Mouse (Mus musculus) frontal cortex, adult (tissue): Measurements from ENCODE around the gene Gatb.
A peak's percentile ranks its signal among the peaks of the same experiment; 100 is the strongest.

Experiments used
- ATAC-seq: cut with Nextera tagmentation; 2 replicates; pipeline ENCODE4 v1.9.2; 2017; ENCODE audit warnings: mild to moderate bottlenecking, moderate library complexity, mixed read lengths; ENCODE audit not compliant: low TSS enrichment

The Gatb gene

DNA sequence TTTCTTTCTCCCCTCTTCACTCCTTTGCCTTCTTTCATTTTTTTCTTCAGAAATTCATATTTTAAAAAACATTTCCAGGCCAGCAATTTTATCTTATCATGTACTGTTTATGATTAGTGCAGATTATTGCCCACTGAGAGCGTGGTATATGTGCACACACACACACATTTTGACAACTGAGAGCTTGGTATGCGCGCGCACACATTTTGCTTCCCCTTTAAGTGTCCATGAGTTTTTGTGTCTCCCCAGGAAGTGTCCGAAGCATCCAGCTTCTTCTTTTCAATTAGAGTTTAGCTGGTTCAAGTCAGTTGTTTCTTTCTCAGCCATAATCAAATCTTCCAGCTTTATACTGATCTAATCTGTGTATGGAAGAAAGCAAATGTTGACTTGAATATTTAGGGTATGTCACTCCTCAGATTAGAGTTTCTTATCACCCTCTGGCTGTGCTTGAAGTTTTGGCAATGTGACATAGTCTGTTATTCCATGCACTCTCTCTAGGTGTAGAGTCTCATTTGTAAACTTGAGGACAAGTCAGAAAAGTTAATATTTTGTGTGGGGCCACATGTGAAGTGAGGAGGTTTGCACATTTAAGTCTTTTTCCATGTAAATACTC is 18.8 kb downstream of the Gatb start:
- no peak for ATAC-seq

DNA sequence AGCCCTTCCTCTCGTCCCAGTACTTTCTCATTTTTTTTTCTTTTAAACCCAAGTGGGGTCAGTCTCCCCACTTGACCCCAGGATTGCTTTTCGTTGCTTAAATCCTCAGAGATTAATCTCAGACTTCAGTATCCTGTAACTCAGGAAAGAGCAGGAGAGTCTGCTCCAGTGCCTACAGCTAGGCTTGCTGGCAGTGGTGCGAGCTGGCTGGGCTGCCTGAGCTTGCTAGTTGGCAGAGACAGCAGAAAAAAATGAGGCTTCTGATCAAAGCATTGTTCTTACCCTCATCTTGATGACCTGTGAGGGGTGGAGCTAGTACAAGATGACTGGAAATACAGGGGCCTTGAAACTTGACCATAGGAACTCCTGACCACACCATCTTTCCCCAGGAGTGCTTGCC is 20.5 kb downstream of the Gatb start:
- no peak for ATAC-seq

DNA sequence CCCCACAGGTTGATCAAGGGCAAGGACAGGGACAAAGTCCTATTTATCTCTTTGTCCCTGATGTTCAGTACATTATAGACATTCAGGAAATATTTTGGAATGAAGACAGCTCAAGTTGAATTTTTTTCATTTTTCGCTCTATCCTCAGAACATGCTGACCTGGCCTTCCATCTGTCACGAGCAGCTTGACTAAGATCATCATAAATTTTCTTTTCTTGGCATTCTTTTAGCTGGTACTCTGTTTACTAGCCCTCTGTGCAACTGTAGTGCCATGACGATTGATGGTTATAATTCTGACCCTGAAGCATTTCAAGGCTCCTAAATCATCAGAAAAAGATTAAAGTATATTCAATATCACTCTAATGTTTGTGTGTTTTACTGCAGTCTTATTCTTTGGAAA is 25.6 kb downstream of the Gatb start:
- ATAC-seq, result no peak

DNA sequence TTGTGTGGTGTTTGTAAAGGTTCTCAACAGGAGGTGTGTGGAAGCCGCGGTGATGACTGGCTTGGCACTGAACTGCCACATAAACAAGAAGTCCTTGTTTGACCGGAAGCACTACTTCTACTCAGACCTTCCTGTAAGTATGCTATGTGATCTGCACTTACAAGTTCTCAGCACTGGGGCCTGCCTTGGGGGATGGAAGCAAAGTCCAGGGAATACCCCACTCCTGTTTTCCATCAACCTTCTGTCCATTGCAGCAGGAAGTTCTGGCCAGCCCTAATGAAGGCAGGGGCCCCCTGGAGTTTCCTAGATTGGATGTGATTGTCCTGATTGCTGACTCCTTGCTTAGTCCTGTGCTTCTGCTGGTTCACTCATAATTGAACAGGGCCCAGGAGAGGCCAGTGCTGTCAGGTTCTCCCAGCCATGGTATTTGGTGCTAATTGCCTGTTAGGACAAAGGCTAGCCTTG is 28.0 kb downstream of the Gatb start:
- ATAC-seq, result no peak

DNA sequence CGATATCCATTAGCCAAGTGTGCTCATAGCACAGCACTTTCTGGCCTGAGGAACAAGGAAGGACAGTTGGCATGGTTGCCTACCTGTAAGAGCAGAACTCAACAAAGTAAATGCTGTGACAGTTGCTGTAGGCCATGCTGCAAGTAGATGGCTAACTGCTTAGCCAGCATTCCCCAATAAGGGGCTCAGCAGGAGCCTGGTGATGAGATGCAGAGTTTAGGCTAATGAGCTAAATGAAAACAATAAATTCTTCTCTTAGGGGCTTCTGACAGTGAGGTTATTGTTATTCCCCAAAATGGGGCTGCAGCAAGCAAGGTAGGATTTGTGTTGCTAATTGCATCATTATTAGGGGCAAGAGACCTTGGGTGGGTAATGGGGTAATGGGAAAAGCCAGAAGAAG is 29.9 kb downstream of the Gatb start:
- no peak for ATAC-seq

DNA sequence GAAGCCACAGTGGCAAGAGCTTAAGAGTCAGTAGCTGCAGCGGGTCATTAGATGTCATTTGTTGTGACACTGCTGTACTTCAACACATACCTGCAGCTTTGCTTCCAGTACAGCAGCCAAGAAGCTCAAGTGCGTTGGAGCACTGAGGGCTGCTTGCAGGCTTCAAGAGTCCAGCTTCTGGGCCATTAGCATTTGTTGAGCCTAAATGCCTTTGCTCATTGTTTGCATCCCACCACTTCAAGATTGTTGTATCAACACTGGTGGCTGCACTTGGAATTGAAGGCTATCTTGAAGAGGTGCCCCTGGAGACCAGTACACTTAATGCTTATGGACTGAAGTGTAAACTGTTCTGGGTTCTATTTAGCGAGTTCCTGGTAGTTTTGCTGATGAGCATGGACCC is 33.0 kb downstream of the Gatb start:
- ATAC-seq, result no peak

DNA sequence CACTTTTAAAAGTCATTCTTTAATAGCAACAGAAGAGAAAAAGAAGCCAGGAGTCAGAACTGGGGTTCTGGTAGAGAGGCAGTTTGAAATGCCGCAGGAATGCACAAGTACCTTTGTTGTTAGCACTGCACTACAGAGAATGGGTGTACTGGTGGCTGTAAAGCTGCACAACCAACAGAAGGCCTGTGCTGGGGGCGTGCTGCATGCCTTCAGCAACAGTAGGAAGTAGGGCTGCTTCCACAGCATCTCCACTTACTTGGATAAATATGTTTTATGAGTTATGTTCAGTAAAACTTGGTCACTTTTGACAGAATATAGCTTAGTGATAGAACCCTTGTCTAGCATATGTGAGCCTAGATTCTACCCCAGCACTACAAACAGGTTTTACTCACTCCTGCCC is 33.8 kb downstream of the Gatb start:
- ATAC-seq, result peak; percentile 85

DNA sequence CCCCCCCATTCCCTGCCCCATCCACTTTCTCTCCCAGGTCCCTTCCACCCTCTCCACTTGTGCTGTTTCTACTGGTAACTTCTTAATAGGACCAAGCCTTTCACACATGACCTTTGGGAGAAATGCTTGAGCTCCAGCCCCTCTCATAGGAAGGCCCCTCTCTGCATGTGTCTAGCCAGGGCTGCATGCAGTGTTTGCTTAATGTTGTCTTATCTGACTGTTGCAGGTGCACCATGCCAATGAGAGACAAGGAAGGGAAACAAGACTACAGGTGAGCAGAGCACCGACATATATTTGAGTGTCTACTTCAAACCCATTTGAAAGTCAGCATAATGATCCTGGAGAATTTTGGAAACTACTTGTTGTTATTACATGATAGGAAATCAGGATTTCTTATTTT is 42.5 kb downstream of the Gatb start:
- ATAC-seq, result no peak

DNA sequence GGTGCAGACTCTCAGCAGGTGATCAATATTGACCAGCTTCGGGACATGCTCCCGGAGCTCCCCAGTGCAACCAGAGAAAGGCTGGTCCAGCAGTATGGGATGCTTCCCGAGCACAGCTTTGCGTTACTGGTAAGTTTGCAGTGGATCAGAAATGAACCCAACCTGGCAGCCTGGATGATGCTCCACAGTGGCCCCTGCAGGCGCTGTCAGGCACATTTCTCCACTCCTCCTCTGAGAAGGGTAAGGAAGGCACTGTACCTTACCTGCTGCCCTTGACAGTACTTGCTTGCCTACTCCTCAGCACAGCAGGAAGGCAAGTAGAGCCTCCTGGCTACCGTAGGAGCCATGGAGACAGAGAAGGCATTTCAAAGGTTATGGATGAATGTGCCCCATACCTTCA is 45.0 kb downstream of the Gatb start:
- peak; percentile 76 for ATAC-seq

DNA sequence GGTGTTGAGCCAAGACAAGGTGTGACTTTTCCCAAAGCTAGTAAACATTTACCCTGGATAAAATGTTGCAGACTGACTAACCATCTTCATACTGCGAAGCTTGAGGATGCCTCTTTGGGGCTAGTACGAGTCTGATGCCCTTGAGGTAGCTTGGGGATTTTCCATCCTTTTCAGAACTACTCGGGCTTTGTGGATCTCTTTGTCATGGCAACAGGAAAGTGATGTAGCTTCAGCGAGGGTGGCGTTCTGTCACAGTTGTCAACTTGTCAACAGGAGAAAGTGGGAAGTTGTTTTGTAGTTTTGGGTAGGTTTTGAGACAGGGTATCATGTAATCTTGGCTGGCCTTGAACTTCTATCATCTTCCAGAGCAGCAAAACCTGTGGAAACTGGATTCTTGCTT is 45.4 kb downstream of the Gatb start:
- peak; percentile 59; the same call in 1 of the 2 replicates for ATAC-seq

DNA sequence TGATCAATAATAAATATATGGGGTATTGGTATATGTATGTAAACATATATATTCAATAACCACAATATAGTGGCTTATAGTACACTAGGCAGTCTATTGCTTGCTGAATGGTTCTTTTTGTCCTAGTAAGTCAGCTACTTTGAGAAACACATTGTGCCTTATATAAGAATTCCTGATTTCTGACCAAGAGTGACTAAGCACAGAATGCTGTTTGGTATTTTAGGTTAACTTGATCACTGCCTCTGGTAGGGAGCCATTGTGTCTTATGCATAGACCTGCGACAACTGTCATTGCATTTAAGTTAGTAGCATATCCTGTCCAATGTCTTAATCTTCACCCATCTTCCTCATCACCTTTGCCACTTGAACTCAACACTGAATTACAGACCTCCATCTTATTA is 45.8 kb downstream of the Gatb start:
- peak; percentile 88 for ATAC-seq

DNA sequence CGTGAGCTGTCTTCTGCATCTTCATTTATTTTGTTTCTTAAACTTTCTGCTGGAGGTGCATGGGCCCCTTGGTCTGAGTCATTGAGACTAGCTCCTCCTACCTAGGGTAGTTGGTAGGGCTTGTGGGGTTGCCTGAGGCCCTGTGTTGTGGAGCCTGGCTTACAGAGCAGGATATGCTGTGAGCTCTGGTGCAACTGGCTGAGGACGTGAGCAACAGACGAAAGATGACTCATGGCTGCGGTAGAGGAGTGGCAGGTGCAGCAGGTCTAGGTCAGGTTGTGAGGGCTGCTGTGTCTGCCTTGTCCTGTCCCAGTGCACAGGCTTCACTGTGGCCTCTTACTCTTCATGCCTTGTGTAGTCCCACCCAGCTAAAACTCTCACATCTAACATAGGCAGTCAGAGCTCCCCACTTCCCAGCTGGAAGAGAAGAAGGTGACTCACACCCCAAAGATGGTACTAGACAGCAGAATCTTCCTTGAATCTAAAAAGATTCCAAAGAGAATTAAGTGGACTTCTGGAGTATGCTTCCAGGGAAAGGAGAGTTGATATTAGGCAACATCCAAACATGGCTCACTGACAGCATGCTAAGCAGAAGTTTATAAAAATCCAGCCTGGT is 56.1 kb downstream of the Gatb start:
- ATAC-seq, result peak; percentile 85

DNA sequence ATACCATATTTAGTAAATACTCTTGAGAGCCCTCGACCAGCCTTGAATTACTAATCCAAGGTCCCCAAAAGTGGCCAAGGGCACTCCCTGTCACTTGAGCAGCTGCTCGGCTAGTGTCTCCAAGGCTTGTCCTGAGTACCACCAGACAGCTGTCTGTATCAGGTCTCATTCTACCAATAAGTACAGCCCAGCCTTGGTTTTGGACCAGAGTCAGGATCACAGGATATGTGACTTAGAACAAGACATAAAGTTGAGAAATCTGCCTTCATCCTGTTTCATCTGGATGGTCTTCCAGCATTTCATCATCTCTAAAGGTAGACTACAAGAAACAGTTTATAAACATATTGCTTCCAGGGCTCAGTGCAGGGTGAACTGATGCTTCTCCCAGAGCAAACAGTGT is 59.8 kb downstream of the Gatb start:
- ATAC-seq, result no peak

DNA sequence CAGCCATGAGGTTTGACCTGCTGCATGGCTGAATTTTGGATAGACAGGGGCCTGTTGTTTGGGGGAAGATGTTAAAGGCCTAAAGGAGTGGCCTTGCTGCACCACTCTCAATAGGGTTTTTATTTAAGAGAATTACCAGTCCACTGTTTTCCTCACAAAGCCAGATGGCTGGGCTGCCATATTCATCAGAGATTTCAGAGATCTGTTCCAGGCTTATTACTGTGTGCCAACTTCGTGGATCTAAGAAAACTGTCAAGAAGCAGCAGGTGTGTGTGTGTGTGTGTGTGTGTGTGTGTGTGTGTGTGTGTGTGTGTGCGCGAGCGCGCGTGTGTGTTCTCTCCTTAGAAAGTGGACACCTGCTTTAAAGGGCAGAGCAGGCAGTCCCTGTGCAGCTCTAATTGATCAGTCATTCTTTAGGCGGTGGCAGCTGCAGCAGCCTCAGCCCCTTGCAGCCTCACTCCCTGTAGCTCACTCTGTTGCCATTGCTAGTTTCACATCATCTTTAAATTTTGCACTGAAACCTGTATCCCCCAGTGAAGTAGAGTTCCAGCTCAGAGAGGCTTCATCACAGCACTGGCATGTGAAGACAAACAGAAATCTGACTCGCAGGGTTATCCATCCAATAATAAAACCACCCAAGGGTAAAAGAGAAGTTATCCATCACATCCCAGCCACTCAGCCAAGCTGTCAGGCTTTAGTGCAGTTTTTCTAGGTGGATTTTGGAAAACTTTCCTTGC is 60.6 kb downstream of the Gatb start:
- ATAC-seq, result no peak

DNA sequence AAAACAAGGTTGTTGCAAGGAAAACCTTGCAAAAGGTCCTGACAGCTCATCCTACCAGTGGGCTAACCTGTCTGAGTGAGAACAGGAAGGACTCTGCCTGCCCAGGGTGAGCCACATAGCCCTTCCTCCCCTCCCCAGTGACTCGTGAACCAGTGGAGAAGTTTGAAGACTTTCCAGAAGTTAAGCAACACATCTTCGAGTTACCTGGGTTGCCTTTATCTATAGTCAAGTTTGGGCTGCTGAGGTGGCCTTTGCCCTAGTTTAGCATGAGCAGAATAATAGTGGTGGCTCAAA is 61.2 kb downstream of the Gatb start:
- ATAC-seq, result no peak

DNA sequence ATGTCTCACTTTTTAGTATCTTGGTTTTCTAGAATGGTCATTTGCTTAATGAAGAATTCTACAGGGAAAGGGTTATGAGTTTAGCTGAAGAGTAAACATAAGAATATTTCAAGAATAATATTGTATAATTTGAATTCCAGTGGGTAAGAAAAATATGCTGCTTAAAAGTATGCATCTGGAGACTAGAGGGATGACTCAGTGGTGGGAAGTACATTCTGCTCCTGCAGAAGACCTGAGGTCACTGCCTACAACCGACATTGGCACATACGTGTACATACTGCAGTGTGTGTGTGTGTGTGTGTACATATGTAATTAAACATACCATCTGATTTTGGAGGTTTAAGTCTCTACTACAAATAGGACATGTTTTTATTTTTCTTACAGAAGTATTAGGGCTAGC is 61.7 kb downstream of the Gatb start:
- no peak for ATAC-seq

DNA sequence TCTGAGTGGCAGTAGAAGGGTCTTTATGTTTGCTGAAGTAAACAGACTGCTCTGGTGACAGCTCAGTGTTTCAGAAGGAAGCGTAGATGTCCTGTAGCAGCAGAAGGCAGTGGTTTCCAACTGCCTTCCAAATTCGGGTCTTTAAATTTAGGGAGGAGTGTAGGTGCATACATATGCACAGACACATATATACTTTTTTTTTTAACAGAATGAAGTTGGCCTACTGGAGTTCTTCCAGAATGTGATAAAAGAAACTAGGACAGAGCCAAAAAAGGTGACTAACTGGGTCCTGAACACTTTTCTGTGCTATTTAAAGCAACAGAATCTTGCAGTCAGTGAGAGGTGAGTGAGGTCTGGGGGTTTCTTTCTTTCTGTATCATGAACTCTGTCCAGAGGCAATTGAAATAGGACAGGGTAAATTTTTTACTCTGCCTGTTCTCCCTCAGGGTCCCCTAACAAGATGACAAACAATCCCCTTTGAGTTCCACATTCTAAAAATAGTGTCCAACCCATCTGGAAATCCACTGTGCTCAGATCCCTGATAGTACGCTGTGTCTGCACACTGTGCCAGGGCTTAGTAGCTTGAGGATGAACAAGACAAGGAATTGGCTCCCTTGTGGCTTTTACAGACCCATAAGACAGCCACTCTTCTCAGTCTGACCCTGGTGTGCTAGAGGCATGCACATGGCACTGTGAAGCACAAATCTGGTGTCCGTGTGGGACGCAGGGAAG is 63.0 kb downstream of the Gatb start:
- ATAC-seq, result peak; percentile 69

DNA sequence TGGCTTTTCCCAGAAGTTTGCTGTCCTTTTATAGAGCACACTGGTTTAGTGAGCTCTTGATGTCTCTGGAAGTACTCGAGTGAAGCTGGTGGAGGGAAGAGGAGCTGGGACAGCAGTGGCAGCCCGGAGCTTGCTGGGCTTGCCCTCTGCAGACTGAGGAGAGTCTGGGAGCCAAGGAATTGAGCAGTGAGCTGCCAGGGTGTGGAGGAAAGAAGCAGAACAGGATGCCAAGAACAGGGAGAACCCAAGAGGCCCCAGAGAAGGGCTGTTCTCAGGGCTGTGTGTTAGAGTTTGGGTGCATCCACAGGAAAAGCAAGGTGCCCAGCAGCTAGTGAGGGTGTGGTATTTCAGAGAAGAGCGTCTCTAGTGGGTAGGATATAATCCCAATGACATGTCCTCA is 67.8 kb downstream of the Gatb start:
- ATAC-seq, result peak; percentile 33

DNA sequence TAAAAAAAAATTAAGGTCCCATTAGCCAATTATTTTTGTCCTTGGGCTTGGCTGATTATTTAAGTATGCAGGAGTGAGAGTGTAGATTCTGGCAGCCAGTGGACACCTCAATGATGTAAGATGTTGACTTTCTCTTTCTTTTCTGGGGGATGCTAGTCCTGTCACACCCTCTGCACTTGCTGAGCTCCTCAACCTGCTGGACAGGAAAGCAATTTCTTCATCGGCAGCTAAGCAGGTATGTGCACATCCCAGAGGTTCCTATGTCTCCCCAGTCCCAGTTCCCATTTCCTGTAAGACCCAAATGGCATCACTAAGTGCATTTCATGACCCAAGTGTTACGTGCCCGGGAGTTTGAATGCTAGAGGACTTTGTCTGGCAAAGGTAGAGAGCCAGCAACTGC is 70.9 kb downstream of the Gatb start:
- ATAC-seq, result no peak

DNA sequence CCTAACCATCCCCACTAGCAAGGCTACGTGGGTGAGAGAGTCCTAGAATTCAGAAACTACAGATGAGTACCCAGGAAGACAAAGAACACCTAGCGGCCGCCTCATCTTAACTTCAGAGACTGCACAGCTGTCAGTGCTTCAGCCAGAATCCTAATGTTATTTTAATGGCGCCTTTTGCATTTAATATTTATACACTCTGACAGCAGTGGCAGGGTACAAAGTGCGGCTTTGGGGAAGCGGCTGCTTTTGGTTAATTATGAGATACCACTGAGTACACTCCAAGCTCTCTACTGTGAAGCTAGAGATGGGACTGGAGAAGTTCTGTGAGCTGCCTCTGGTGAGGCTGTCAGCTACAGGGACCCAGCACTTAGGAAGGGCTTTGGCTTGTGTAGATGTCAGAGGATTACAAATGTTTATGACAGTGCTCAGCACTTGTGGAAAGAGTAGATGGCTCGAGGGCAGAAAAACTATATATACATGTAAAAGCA is 71.6 kb downstream of the Gatb start:
- ATAC-seq, result no peak

DNA sequence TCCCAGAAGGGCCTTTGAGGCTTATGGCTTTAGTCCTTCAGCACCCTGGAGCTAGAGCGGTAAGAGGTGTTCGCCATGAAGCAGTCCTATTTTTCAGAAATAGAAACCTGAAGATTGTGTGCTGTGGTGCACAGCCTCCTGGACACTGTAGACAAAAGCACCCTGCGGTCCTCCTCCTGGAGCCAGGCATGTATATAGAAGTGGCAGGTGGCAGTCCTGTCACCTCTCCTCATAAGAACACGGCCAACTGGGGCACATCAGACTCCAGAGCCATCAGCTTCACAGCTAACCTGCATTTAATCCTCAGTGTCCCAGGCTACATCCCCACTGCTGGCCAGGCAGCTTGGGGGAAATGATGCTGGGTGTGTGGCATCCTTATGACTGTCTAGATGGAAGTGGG is 75.3 kb downstream of the Gatb start:
- ATAC-seq, result no peak
